Mouse (Mus musculus) intestine, postnatal 0 days (tissue): ENCODE results near the gene Prkch. TPM values are rescaled to one million over a fixed set of nuclear protein-coding genes. Genes with fewer than 3 reads are reported as not detected.
"Not testable (repeated sequence)": the region's sequence is repeated elsewhere in the genome, so short reads cannot be mapped to it uniquely, and the experiment has no call there.

Experiments
- ATAC-seq: fragments of 200-750 bp; cut with Nextera tagmentation; 2 replicates; pipeline ENCODE4 v1.8.0; 2017; ENCODE audit warnings: mild to moderate bottlenecking, moderate TSS enrichment, moderate library complexity
- H3K27ac ChIP-seq: fragments of 300-500 bp; sonication (generic); 2 replicates; pipeline ENCODE4 v1.5.1; 2014; ENCODE audit warnings: mild to moderate bottlenecking, low read depth, low read length, moderate library complexity
- H3K27me3 ChIP-seq: fragments of 300-500 bp; sonication (generic); replicated peaks from 2 replicates; pipeline ENCODE4 v1.6.1; 2014; ENCODE audit warnings: low read length, mixed read lengths; ENCODE audit not compliant: control insufficient read depth, insufficient read depth
- H3K36me3 ChIP-seq: fragments of 300-500 bp; sonication (generic); 2 replicates; pipeline ENCODE4 v1.6.1; 2014; ENCODE audit warnings: mild to moderate bottlenecking, moderate library complexity; ENCODE audit not compliant: control insufficient read depth, insufficient read depth
- H3K4me1 ChIP-seq: fragments of 300-500 bp; sonication (generic); replicated peaks from 2 replicates; pipeline ENCODE4 v1.6.1; 2014; ENCODE audit warnings: antibody characterized with exemption, low read length, mixed read lengths; ENCODE audit not compliant: control insufficient read depth, insufficient read depth
- H3K4me2 ChIP-seq: fragments of 300-500 bp; sonication (generic); replicated peaks from 2 replicates; pipeline ENCODE4 v1.6.1; 2014; ENCODE audit warnings: low read depth, mild to moderate bottlenecking, moderate library complexity
- H3K4me3 ChIP-seq: fragments of 300-500 bp; sonication (generic); 2 replicates; pipeline ENCODE4 v1.5.1; 2014; ENCODE audit warnings: low read depth, low read length
- H3K9ac ChIP-seq: fragments of 300-500 bp; sonication (generic); 2 replicates; pipeline ENCODE4 v1.6.1; 2014; ENCODE audit warnings: mild to moderate bottlenecking, low read depth, low read length
- H3K9me3 ChIP-seq: fragments of 300-500 bp; sonication (generic); 2 replicates; pipeline ENCODE4 v1.6.1; 2016; ENCODE audit warnings: mixed run types; ENCODE audit not compliant: control insufficient read depth
- CTCF ChIP-seq: sonication (generic); IDR thresholded peaks from 2 replicates; pipeline ENCODE4 v1.5.1; 2016; ENCODE audit warnings: low read depth, mild to moderate bottlenecking, control low read depth, antibody characterized with exemption, moderate library complexity
- WGBS: fragments of 180-500 bp; shearing (Covaris S2); extraction: QIAGEN DNeasy Blood & Tissue Kit; methylation state at CpG from one replicate; pipeline ENCODE4 v1.1.7; 2014; 5-methylcytosine and 5-hydroxymethylcytosine counted together
- polyA plus RNA-seq: library from polyadenylated mRNA; unstranded; fragments of >200 nt; fragmentation: Nextera tagmentation; extraction: Ambion mirVana; gene quantifications from 2 replicates; pipeline ENCODE4 v1.2.1, GENCODE M21; 2015

Gene Prkch
- polyA plus RNA-seq, 1 experiment from 2014 or later: 3.7 TPM

DNA sequence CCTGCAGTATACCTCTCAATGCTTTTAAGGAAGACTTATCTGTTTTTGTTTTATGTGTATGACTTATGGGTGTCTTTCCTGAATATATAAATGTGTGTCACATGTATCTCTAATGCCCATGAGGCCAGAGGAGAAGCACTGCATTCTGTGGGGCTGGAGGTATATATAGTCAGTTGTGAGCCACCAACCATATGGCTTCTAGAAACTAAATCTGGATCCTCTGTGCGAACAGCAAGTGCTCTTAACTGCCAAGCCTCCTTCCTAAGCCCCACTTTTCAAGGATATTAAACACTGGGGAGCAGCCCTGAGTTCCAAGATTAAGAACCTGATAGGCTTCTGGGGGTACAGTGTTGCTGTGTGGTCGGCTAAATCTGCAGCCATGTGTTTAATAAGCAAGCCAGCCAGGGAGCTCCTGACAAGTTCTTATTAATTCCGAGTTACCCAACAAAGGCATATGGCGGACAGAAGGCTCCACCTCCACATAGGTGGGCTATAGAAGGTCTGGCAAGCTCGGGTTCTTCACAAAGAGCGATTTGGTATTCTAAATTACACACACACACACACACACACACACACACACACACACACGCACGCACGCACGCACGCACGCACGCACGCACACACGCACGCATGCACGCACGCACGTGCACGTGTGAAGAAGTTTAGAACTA, 25.9 kb upstream of the Prkch start:
- no peaks in the 10 kb centered on the region for H3K36me3 ChIP-seq
- 92% methylated on average over 20 of the region's 20 CpGs for WGBS
- no peak for ATAC-seq

DNA sequence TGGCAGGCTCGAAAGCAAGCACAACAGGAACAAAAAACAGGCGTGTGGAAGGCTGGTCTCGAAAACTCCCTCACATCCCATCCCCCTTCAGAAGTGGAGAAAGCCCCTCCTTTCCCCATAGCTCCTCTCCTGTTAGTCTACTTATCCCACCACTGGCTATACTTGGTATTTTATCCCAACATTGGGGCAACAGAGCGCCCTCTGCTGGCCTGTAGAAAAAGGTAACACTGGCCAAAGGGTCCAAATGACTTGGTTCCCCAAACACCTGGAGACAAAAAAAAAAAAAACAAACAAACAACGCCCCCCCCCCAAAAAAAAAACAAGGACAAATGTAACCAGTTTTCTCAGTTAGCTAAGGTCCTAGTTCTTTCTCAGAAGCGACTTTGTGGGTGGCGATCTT, 24.5 kb upstream of the Prkch start:
- 55% methylated on average over 7 of the region's 7 CpGs for WGBS
- ATAC-seq: no peak
- no peaks in the 10 kb centered on the region for H3K27me3 ChIP-seq

More for the DNA sequence above, 25.9 kb upstream of the Prkch start:
- Histone ChIP-seq H3K27ac (no peak overlapping the region), H3K4me3 (no peak overlapping the region), H3K4me2 (no peak overlapping the region), H3K27me3 (no peaks in the 10 kb centered on the region), H3K9ac (no peak overlapping the region), H3K4me1 (no peaks in the 10 kb centered on the region), H3K9me3 (no peaks in the 10 kb centered on the region)
- TF ChIP-seq CTCF: no peak

DNA sequence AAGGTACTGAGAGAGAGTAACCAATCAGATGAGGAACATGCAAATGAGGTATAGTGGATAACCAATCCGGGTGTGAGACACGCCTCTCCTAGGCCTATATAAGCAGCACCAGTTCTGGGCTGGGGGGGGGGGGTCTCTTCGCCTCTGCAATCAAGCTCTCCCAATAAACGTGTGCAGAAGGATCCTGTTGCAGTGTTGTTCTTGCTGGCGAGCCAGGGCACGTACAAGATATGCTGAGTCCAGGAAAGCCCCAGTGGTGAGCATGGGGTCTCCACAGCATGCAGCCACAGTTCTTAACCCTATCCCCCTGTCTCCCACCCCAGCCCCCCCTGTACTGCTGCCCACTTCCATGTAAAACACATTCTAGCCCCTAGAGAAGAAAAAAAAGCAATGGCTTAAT, 21.5 kb upstream of the Prkch start:
- H3K9ac ChIP-seq, H3K4me3 ChIP-seq, H3K9me3 ChIP-seq, H3K36me3 ChIP-seq, H3K27me3 ChIP-seq, ATAC-seq, H3K4me1 ChIP-seq, H3K27ac ChIP-seq, H3K4me2 ChIP-seq: not testable (repeated sequence)
- 82% methylated on average over 6 of the region's 6 CpGs for WGBS

More for the DNA sequence above, 24.5 kb upstream of the Prkch start:
- H3K4me1 ChIP-seq: no peaks in the 10 kb centered on the region
- no peak overlapping the region for H3K9ac ChIP-seq
- no peaks in the 10 kb centered on the region for H3K36me3 ChIP-seq
- H3K27ac ChIP-seq: no peak overlapping the region
- no peaks in the 10 kb centered on the region for H3K9me3 ChIP-seq
- no peak overlapping the region for H3K4me2 ChIP-seq
- no peak overlapping the region for H3K4me3 ChIP-seq
- peak; percentile 71 for TF ChIP-seq CTCF

DNA sequence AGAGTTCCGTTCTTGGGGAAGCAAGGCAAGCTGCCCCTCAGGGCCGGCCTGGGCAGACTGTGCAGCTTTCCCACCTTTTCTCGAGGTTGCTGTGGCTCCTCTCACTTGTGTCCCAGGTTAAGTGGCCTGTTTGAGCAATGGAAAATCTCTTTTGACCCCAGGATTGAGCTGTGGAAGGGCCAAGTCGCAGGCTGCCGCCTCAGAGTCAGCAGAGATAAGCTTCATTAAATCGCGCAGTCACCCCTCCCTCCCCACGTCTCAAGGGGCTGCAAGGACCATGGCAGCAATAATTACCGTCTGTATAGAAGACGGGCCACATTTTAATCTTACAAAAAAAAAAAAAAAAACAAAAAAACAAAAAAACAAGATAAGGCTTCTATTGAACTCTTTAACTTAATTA, 20.4 kb upstream of the Prkch start:
- Histone ChIP-seq H3K4me1 (no peaks in the 10 kb centered on the region), H3K36me3 (no peaks in the 10 kb centered on the region), H3K27ac (no peak overlapping the region), H3K9ac (no peak overlapping the region), H3K9me3 (no peaks in the 10 kb centered on the region), H3K4me2 (no peak overlapping the region), H3K27me3 (no peaks in the 10 kb centered on the region), H3K4me3 (no peak overlapping the region)
- ATAC-seq: no peak
- WGBS: 22% methylated on average over 10 of the region's 10 CpGs
- TF ChIP-seq CTCF: no peak

DNA sequence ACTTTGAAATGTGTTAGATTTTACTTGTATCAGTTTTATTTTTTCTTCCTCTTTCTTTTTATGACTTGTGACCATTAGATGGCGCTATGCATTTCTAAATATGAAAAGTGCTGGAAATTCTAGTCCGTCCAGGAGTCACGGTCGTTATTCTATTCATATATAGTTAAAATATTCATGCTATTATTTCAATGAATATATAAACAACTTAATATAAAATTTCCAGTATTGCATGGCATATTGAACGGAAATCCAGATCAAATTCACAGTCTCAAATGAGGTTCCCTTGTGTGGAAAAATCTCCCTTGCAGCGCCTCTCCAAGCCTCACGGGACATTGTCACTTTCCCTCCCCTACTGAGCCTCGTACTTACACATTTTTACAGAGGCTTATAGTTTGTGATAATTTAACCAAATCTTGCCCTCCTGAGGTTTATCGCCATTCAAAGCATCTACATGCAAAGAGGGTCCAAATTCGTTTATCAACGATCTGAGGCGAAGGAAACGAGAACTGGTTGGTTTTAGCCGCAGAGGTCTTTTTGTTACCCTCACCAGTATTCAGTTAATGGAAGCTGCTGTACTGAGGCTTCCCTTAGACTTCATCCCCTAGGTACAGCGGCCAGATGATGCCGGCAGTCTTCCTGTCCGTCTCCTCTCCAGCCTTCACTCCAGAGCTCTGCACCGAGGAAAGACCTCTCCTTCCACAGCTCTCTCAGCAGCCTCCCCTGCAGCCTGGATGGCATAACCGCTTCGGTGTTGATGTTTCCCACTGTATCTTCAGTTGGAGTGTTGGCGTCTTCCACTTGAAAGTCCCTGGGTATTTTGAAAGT, 19.6 kb upstream of the Prkch start:
- H3K36me3 ChIP-seq: no peaks in the 10 kb centered on the region
- H3K4me1 ChIP-seq: no peaks in the 10 kb centered on the region
- H3K4me2 ChIP-seq: peak overlapping the region; percentile 66
- no peaks in the 10 kb centered on the region for H3K9me3 ChIP-seq
- TF ChIP-seq CTCF: peak; percentile 61
- peak overlapping the region; percentile 37; the same call in 1 of the 2 replicates for H3K9ac ChIP-seq
- no peak for ATAC-seq
- 18% methylated on average over 21 of the region's 21 CpGs for WGBS
- H3K27me3 ChIP-seq: no peaks in the 10 kb centered on the region
- peak overlapping the region; percentile 36 for H3K4me3 ChIP-seq
- H3K27ac ChIP-seq: no peak overlapping the region

DNA sequence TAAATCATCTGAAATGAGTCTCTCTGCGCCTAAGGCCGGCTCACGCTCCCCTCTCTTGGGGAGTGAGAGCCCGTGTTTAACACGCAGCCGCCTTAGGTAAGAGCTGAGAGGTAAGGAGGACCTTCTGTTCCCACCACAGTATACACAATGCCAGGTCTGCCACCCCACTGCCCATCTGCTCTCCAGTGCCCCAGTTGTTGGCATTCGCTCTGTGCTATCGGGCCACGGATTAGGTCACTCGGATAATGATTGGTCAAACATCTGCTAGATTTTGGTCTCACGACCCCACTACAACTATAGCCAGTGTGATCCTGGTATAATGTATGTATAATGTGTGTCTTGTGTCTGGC, 19.0 kb upstream of the Prkch start:
- H3K9me3 ChIP-seq: no peaks in the 10 kb centered on the region
- no peaks in the 10 kb centered on the region for H3K4me1 ChIP-seq
- H3K36me3 ChIP-seq: no peaks in the 10 kb centered on the region
- H3K27ac ChIP-seq: no peak overlapping the region
- no peak for TF ChIP-seq CTCF
- no peak for ATAC-seq
- H3K4me3 ChIP-seq: peak overlapping the region; percentile 36
- no peaks in the 10 kb centered on the region for H3K27me3 ChIP-seq
- no peak overlapping the region for H3K9ac ChIP-seq
- peak overlapping the region; percentile 66 for H3K4me2 ChIP-seq
- WGBS: 62% methylated on average over 11 of the region's 11 CpGs
